Mouse (Mus musculus) neural tube, embryonic 10.5 days (tissue): ENCODE measurements around the gene Fbxw9.
"Not testable (repeated sequence)": the region's sequence is repeated elsewhere in the genome, so short reads cannot be mapped to it uniquely, and the experiment has no call there.

Experiments used
- DNase-seq: peaks from one replicate; pipeline ENCODE4 v3.0.0-alpha.2; 2017; ENCODE audit warnings: low spot score; ENCODE audit errors: extremely low spot score

The Fbxw9 gene

DNA sequence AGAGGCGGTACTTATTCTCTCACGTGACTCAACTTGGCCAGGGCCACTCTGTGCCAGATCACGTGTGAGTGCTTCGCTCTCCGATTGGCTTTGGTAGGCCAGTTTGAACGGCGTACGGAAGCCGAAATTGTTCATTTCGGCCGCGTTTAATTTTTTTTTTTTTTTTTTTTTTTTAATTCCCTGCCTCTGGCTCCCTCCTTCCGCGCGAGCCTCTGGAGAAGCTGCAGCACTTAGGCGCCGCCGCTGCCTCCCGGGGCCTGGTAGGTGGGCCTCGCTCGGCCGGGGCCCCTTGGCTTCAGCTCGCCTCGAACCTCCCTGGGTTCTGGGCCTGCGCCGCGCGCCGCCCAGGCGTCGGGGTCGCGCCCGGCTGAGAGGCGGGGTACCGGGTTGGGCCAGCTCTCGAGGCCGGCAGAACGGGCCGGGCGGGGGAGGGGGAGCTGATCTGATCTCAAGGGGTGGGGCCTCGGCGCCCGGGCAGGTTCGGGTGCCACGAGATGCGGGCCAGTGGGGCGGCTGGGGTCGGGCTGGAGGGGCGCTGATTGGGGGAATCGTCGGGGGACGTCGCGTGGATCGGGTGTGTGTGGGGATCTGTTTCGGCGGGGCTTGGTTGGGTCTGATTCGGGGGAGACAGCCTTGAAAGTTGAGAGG lies 23.0 kb upstream of the Fbxw9 start, which contains the start of gene Tnpo2:
Tnpo2 (plus strand) TSS at position 198 of the 648 bp plus-strand sequence.
- peak; percentile 90 for DNase-seq

DNA sequence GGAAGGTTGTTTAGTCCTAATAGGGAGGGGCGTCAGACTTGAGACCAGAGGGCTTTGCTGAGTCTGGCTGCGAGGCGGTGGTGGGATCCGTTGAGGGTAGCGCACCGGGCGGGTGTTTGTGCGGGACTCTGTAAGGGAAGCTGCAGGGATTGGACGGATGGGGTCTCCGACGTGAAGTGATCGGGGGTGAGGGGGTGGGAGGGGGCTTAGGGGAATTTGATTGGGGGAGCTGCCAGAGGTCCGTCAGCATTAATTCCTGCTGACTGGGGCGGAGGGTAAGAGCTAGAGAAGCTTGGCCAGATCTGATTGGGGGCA lies 22.5 kb upstream of the Fbxw9 start:
- no peak for DNase-seq

DNA sequence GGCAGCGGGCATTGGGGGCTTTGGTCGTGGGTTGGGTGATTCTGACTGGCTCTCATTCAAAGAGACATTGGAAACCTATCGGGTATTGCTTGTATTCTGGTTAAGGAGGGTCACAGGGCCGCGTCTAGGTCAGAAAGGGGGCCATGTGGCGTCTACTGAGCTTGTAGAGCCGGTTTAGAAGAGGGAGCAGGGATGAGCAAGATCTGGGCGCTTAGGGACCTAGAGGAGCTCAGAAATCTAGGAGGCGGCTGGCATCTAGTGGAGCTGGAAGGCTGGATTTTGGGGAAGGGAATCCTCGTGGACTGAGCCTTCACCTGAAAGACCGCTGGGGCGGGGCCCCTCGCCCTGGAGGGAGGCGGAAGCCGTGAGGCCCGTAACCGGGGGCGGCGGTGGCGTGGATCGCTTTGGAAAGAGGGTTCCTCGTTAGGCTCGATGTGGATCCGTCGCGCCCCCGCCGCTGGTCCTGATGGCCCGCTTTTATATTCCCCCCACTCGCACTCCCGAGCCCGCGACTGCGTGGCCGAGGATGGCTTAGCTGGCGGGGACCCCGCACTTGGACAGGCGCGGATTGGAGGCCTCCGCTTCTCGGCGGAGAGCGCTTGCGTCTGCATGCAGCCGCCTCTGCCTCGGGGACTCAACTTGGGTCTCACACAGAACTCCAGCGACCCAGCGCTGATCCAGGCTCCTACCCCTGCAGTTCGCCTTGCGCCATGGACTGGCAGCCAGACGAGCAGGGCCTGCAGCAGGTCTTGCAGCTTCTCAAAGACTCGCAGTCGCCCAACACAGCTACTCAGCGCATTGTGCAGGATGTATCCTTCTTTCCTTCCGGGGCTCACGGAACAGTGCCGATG lies 21.9 kb upstream of the Fbxw9 start:
- peak; percentile 65 for DNase-seq

DNA sequence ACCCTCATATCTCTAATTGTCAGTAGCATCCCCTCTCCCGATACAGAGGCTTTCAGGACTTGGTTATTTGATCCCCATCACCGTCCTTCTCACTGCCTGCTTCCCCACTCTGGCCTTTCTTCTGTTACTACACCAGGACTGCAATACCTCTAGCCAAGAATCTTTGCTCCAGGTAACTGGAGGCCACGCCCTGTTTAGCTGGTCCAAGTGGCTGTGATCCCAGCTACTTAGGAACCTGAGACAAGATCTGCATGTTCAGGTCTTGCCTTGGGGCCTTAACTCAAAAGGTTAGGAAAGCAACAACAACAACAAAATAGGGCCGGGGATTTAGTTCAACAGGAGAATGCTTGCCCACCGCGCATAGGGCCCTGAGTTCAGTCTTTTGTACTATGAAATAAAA lies 16.2 kb upstream of the Fbxw9 start:
- no peak for DNase-seq

DNA sequence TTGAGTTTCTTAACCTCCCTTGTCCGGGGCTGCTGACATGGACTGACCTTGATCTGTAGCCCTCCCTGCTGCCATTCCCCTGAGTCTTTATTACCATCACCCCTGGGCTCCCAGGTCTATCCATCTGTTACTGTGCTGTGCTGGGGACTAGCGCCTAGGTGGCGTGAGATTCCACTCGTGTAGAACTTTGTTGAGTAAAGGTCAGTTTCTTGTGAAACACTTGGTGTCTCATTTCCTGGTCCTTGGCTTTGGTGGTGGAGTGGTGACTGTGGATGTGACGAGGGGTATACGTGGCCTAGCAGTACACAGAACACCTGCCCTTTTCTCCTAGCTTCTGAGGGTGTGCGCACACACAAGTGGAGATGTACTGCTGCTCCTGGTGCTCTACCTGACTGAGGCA lies 2.5 kb upstream of the Fbxw9 start:
- no peak for DNase-seq

DNA sequence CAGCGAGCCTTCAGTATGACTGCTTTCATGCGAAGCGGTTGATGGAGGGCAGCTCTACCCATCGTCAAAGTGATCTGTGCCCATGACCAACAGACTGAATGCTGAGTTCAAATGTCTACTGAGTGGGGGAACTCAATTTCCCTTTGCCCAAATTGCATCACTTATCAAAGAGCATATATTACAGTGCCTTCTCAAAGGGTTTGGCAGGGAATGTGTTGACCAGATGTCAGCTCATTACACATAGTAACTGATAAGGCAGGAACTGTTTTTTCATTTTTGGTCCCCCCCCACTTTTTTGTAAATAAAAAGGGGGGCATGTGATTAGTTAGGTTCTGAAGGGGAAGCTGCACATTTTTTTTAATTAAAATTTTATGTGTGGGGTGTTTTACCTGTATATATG lies 2.7 kb downstream of the Fbxw9 start:
- no peak for DNase-seq

DNA sequence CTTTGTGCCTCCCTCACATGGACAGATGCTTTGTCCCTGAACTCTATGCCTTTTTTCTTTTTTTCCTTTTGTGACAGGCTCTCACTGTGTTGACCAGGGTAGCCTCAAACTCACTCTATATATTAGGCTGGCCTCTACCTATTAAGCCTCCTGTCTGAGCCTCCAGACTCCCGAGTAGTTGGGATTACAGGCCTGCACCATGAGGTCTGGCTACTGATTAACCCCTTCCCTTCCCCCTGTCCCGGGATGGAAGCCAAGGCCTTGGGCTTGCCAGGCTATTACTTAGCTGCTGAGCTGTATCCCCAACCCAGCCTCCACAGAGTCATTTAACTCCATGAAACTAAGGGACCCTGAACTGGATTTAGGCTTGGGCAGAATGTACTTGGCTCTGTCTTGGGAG lies 5.4 kb downstream of the Fbxw9 start:
- DNase-seq = no peak

DNA sequence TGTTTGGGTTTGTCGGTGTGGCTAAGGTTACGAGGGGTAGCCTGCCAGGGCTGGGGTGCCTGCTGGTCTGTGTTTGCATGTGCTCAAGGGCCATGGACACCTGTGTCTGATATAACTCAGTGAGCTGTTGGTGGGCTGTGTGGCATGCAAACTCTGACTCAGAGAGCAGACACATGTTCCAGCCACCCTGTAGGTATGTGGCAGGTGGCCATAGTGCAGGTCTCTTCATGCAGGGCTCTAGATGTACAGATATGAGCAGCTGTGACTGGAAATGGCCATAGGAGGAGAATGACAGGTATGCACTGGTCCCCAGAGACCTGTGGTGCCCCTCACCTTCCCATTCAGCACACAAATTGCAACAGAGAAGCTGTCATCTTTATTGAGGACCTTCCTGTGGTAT lies 7.3 kb downstream of the Fbxw9 start:
- DNase-seq = no peak

DNA sequence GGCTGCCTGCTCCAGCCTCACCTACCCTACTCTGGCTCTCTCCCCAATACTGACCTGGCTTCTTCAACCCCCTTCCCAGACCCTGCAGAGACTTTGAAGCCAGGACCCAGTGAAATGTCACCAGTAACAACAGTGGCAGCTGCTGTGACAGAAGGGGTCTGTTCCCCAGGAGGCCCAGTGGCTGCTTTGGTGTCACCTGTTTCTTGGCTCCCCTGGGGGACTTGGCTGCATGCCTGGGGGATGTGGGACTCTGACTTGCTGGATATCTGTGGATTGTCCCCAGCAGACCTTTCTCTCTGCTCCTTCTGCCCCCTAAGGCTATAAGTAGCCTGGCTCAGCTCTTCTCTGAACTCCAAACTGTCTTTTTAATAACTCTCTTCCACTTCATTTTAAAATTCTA lies 8.1 kb downstream of the Fbxw9 start, which contains the start of gene Gm5741:
Gm5741 (minus strand) TSS at position 1 of the 400 bp plus-strand sequence.
- no peak for DNase-seq

DNA sequence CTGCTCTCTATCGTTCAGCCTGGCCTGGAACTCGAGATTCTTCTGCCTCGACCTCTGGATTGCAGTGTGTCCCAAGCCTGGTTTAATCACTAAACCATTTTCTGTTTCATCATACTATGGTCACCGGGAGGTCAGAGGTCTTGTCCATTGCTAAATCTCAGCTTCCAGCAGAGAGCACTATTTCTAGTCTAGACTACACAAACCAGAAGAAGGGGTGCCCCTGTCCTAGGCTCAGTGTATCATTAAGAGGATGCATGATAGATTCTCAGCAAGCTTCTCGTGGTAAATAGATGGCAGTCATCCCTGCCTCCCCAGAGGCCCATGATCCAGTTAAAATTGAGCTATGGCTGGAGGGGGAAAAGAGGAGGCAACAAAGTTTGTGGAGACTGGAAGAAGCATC lies 11.2 kb downstream of the Fbxw9 start:
- DNase-seq = peak; percentile 45

DNA sequence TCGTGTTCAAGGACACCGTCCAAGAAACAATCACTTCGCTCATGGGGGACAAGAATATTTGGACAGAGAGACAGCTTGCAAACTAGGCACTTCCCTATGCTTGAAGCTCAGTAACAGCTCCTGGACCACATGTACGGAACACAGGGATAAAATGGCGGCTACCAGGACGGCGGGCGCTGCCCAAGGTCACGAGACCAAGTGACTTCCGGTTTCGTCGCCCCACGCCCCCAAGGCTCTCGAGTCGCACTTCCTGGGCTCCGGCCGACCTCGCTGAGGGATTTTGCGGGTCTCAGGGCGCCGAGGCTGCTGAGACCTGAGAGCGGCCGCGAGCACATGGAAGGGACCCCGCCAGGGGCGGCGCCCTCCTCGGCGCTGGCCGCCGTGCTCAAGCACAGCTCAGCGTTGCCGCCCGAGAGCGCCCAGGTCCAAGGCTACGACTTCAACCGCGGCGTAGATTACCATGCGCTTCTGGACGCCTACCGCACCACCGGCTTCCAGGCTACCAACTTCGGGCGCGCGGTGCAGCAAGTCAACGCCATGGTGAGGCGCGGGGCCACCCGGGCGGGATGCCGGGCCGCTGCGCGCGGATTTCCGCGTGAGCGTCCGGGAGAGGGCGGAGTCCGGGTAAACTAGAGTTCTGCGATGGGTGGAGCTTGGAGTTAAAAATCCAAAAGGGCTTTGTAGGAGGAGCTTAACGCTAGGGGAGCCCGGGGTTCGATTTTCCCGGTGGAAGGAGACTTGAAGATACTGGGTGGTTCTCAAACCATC lies 11.8 kb downstream of the Fbxw9 start, which contains the start of gene Dhps:
Dhps (plus strand) TSS at position 244 of the 768 bp plus-strand sequence.
- DNase-seq = peak; percentile 87

DNA sequence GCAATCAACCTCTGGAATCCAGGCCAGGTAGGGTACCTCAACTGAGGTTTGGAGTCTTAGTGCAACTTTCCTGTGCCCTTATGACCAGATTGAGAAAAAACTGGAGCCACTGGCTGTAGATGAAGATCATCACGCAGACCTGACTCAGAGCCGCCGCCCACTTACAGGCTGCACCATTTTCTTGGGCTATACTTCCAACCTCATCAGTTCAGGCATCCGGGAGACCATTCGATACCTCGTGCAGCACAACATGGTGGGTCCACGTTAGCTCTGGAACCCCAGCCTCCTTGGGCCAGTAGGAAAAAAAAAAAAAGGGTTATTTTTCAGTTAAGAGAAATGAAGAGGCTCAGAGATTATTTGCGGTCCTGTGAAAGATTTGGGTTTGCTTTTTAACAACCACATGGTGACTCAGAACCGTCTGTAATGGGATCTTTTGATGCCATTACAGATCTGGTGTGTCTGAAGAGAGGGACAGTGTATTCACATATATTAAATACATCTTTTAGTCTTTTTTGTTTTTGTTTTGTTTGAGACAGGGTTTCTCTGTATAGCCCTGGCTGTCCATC lies 12.6 kb downstream of the Fbxw9 start:
- DNase-seq = no peak

DNA sequence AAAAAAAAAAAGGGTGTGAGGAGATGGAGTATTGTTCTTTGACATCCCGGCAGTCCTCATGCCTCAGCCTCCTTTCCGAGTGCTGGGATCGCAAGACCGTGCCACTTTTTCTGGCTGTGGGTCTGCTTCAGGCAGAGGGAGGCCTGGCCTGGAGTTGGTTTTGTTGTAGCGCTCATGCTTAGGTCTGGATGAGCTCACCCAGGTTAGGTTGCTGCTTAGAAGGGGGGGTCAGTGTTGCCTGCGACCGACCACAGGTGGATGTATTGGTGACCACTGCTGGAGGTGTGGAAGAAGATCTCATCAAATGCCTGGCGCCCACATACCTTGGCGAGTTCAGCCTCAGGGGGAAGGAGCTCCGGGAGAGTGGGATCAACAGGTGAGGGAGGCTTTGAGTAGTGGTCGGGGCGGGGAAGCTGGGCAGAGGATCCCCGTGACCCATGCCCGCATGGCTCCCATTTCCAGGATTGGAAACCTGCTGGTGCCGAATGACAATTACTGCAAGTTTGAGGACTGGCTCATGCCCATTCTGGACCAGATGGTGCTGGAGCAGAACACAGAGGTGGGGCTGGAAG lies 13.3 kb downstream of the Fbxw9 start:
- no peak for DNase-seq

DNA sequence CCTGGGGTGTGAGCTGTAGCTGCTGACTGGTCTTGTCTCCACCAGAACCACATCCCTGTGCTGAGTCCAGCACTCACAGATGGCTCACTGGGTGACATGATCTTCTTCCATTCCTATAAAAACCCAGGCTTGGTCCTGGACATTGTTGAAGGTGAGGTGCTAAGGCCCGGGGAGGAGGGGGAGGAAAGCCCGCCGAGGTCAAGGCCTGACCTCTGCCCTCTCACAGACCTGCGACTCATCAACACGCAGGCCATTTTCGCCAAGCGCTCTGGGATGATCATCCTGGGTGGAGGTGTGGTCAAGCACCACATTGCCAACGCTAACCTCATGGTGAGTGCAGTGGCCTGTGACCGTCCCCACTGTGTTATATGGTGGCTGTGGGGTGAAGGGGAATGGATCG lies 14.3 kb downstream of the Fbxw9 start:
- DNase-seq = no peak

DNA sequence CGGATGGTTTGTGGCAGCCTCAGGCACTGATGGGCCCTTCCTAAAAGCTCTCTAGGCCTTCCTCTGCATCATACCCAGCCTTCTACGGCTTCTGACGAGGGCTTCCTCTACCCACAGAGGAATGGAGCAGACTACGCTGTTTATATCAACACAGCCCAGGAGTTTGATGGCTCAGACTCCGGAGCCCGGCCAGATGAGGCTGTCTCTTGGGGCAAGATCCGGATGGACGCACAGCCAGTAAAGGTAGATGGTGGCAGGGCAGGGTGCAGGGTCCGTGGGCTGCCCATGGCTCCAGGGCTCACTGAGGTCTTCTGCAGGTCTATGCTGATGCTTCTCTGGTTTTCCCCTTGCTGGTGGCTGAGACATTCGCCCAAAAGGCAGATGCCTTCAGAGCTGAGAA lies 14.8 kb downstream of the Fbxw9 start:
- no peak for DNase-seq

DNA sequence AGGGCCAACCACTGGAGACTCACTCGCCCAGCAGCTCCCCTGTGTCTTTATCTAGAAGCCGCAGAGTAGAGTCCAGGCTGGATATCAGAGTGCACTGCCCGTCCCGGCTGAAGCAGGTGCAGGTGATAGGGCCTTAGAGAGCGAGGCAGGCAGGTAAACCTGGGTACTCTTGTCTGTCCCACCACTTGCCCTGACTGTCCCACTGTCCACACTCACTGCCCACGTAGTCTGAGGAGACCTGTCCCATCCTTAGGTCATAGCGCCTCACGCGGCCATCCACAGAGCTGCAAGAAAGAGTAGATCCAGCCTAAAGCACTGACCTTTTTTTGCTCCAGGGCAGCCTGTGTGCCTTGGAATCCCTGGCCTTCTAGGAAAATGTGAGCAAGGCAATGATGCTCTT lies 16.1 kb downstream of the Fbxw9 start:
- no peak for DNase-seq

DNA sequence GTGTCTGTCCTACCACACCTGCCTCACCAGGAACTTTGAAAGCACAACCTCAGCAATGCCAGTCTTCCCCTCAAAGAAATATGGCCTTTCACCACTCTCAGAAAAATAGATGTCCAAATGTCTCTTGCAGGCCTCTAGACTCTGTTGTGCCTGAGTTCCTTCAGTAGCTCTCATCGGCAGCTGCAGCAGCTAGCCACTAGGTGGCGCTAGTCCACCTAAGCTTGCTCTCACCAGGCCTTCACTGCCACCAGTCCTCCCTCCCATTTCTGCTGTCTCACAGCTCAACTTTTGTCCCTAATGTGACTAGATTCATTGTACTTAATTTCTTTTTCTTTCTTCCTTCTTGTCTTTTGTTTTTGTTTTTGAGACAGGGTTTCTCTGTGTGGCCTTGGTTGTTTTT lies 17.1 kb downstream of the Fbxw9 start:
- DNase-seq = peak; percentile 76

DNA sequence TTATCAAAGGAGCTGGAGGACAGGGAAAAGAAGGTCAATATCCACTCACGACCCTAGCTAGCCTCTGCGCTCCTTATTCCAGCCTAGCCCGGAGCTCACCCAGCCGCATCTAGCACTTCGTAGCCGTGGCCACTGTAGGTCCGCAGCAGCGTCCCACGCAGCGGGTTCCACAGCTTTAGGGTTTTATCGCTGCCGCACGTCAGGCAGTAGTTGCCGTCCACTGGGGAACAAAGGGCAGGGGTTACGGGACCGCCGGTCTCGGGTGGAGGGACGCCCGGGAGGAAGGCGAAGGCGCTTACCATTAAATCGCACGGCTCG lies 20.3 kb downstream of the Fbxw9 start:
- no peak for DNase-seq

DNA sequence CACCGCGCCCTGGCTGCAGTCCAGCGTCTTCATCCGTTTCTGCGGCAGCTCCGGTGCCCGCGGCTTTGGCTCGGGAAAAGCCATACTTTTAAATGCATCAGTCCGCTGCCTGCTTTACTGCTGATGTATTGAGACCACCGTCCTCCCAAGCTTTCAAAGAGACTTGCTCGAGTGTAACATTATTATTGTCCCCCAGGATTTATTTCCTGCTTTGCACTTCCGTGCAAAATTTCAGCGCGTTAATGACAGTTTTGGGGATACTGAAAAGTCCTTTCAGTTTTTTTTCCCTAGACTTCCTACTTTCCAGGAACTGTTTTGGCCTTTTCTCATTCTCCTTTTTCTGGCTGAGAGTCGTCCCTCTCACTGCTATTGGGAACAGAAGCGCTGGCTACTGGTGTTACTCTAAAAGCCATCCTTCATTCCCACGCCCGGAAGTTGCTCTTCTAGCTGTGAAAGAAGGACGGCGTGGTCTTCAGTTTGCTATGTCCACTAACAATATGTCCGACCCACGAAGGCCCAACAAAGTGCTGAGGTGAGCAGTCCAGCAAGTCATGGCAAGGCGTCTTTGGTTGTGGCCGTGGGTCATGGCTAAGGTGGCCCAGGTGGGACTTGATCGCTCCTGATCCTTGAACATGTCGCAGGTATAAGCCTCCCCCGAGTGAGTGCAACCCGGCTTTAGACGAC lies 20.8 kb downstream of the Fbxw9 start, which contains the start of gene Wdr83os:
Wdr83os (plus strand) TSS at position 209 of the 684 bp plus-strand sequence.
- DNase-seq = peak; percentile 78

DNA sequence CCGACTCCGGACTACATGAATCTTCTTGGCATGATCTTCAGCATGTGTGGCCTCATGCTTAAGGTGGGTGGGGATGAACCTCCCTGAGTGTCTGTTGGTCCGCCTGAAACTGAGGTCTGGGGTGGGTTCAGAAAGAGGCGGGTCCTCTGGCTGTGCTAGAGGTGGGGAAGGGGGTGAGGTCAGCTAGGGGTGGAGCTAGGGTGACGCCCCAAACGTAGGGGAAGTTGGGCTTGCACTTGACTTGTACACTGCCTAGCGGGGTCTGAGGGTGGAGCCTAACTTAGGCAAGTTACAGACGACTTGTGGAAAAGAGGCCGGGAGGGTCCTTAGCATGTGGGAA lies 21.3 kb downstream of the Fbxw9 start, which contains the start of gene Wdr83:
Wdr83 (minus strand) TSS at position 91 of the 340 bp plus-strand sequence.
- no peak for DNase-seq

DNA sequence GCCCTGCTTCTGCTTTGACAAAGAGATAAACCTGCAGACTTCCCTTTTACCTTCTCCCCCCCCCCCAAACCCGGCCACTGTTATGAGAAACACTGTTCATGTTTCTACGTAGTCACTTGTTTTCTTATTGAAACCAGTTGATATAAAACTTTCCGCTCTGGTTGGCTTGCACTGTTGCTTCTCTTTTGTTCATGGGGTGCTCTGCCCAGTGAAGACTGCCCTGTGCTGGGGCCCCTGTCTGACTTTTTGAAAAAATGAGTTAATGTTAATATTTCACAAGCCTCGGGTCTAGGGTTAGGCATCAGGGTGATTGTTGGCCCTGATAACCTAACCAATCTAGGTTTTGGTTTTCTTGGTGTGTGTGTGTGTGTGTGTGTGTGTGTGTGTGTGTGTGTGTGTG lies 22.3 kb downstream of the Fbxw9 start:
- not testable (repeated sequence) for DNase-seq
